Mouse (Mus musculus) lung, postnatal 0 days (tissue): ENCODE data around the gene Kcnip3. TPM values are rescaled to one million over a fixed set of nuclear protein-coding genes. Genes with fewer than 3 reads are reported as not detected.
A peak's percentile ranks its signal among the peaks of the same experiment; 100 is the strongest.

Experiments
- ATAC-seq: fragments of 200-750 bp; cut with Nextera tagmentation; 2 replicates; pipeline ENCODE4 v1.8.0; 2017; ENCODE audit warnings: moderate library complexity
- DNase-seq: peaks from one replicate; pipeline ENCODE4 v3.0.0-alpha.2; 2016; ENCODE audit warnings: low spot score
- H3K27ac ChIP-seq: fragments of 300-500 bp; sonication (generic); 2 replicates; pipeline ENCODE4 v1.5.1; 2014; ENCODE audit warnings: antibody characterized with exemption, mild to moderate bottlenecking, low read length, mixed read lengths
- H3K27me3 ChIP-seq: fragments of 300-500 bp; sonication (generic); replicated peaks from 2 replicates; pipeline ENCODE4 v1.6.1; 2014; ENCODE audit warnings: low read length, mixed read lengths; ENCODE audit not compliant: insufficient read depth
- H3K36me3 ChIP-seq: fragments of 300-500 bp; sonication (generic); 2 replicates; pipeline ENCODE4 v1.6.1; 2014; ENCODE audit warnings: low read length, mixed read lengths; ENCODE audit not compliant: insufficient read depth
- H3K4me1 ChIP-seq: fragments of 300-500 bp; sonication (generic); 2 replicates; pipeline ENCODE4 v1.6.1; 2014; ENCODE audit warnings: antibody characterized with exemption, low read depth, low read length, mixed read lengths; ENCODE audit not compliant: insufficient read depth
- H3K4me2 ChIP-seq: fragments of 300-500 bp; sonication (generic); replicated peaks from 2 replicates; pipeline ENCODE4 v1.6.1; 2014; ENCODE audit warnings: low read depth, mild to moderate bottlenecking, low read length, moderate library complexity, mixed read lengths
- H3K4me3 ChIP-seq: fragments of 300-500 bp; sonication (generic); 2 replicates; pipeline ENCODE4 v1.5.1; 2014; ENCODE audit warnings: low read depth, low read length
- H3K9ac ChIP-seq: fragments of 300-500 bp; sonication (generic); replicated peaks from 2 replicates; pipeline ENCODE4 v1.6.1; 2014; ENCODE audit warnings: low read depth, mild to moderate bottlenecking
- H3K9me3 ChIP-seq: fragments of 300-500 bp; sonication (generic); 2 replicates; pipeline ENCODE4 v1.6.1; 2016; ENCODE audit warnings: low read length, mixed read lengths
- CTCF ChIP-seq: IDR thresholded peaks from 2 replicates; pipeline ENCODE4 v1.5.1; 2016; ENCODE audit warnings: antibody characterized with exemption, mild to moderate bottlenecking
- EP300 ChIP-seq: IDR thresholded peaks from 2 replicates; pipeline ENCODE4 v1.6.1; 2016; ENCODE audit warnings: antibody characterized with exemption, mild to moderate bottlenecking, control low read depth
- WGBS: fragments of 180-500 bp; shearing (Covaris S2); extraction: QIAGEN DNeasy Blood & Tissue Kit; methylation state at CpG from one replicate; pipeline ENCODE4 v1.1.7; 2014; 5-methylcytosine and 5-hydroxymethylcytosine counted together
- polyA plus RNA-seq: library from polyadenylated mRNA; unstranded; fragments of >200 nt; fragmentation: Nextera tagmentation; extraction: Ambion mirVana; gene quantifications from 2 replicates; pipeline ENCODE4 v1.2.1, GENCODE M21; 2015

Kcnip3 gene
- polyA plus RNA-seq, 1 experiment from 2014 or later: 1.1 TPM

DNA sequence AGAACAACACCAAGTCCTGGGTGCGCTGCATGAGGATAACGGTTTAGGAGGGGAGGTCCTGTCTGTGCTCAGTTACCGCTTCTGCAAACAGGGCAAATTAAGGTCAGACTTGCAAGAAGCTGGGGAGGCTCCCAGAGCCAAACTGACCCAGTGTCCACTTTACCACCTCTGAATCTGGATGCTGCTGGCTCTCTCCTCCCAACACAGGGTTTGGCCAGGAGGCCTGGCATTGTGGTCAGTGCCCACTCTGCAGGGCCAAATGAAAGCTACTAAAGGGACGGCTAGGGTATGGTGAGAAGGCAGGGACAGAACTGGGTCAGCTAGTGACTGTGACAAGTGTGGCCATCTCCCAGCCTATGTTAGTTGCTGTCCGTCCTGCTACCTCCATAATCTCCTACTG is 2.6 kb downstream of the Kcnip3 start:
- Histone ChIP-seq H3K4me2 (no peak overlapping the region), H3K27ac (no peak overlapping the region), H3K36me3 (no peaks in the 10 kb centered on the region), H3K9me3 (no peaks in the 10 kb centered on the region), H3K27me3 (no peaks in the 10 kb centered on the region), H3K9ac (no peak overlapping the region), H3K4me3 (no peak overlapping the region), H3K4me1 (peaks cover 13% of the 10 kb centered on the region; the same call in 1 of the 2 replicates)
- TF ChIP-seq EP300: no peak
- no peak for TF ChIP-seq CTCF
- no peak for DNase-seq
- ATAC-seq: no peak
- WGBS: 81% methylated on average over 5 of the region's 5 CpGs

DNA sequence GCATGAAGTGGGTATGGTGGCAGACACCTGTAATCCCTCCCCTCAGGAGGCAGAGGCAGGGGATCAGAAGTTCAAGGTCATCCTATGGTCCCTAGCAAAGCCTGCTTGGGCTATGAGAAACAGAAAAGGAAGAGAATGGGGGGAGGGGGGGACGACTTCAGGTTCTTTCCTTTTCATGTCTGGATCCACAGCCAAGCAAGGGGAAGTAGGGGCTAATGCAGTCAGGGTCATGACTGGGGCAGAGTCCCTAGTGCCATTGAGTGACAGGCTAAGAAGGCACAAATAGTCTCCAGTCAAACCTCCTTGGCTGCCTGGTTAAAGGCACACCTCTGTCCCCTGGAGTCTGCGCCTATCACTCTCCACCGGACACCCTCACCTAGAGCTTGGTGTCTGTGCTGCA is 3.1 kb downstream of the Kcnip3 start:
- no peak overlapping the region for H3K9ac ChIP-seq
- ATAC-seq: no peak
- peaks cover 8% of the 10 kb centered on the region; the same call in 1 of the 2 replicates for H3K4me1 ChIP-seq
- no peaks in the 10 kb centered on the region for H3K36me3 ChIP-seq
- no peaks in the 10 kb centered on the region for H3K27me3 ChIP-seq
- WGBS: 59% methylated on average over 3 of the region's 3 CpGs
- H3K9me3 ChIP-seq: no peaks in the 10 kb centered on the region
- no peak overlapping the region for H3K4me2 ChIP-seq
- no peak overlapping the region for H3K27ac ChIP-seq
- H3K4me3 ChIP-seq: no peak overlapping the region
- DNase-seq: no peak
- TF ChIP-seq CTCF (no peak), EP300 (no peak)

DNA sequence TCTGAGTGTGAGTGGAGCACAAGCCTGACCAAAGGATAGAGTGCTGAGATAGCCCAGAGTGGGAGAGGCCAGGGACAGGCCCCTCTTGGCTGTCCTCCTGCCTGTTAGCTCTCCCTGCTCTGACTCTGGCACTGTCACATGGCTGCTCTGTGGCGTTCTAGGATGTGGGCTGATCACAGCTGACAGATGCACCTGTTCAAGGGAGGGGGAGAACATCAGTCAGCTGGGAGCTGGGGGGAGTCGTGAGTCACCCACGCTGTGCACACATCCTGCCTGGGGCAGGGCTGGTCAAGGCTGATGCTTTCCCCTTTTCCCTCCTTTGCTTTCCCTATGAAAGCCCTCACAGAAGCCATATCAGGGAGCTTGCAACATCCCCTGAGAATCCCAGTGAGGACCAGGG is 3.6 kb downstream of the Kcnip3 start:
- Histone ChIP-seq H3K36me3 (no peaks in the 10 kb centered on the region), H3K27me3 (no peaks in the 10 kb centered on the region), H3K9me3 (no peaks in the 10 kb centered on the region), H3K4me3 (no peak overlapping the region), H3K27ac (no peak overlapping the region), H3K9ac (no peak overlapping the region), H3K4me2 (no peak overlapping the region), H3K4me1 (peaks cover 7% of the 10 kb centered on the region; the same call in 1 of the 2 replicates)
- TF ChIP-seq EP300: no peak
- no peak for TF ChIP-seq CTCF
- ATAC-seq: no peak
- WGBS: 25% methylated on average over 3 of the region's 3 CpGs
- DNase-seq: no peak

DNA sequence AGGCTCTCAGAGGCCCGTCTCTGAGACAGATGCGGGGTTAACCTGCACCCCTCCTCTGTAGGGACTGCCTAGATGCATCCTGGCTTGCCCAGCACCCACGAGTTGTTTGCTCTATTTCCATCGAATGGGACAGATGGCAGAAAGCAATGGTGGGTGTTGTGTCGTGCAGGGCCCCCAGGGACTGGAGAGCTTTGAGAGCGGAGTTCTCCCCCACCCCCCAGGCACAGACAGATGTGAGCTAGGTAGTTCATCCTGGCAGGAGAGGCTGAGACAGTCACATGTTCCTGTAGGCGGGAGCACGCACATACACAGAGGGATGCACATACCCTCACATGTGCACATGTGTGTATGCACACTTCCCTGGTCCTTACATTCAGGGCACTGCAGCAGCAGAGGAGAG is 4.8 kb downstream of the Kcnip3 start:
- DNase-seq: no peak
- Histone ChIP-seq H3K27me3 (no peaks in the 10 kb centered on the region), H3K36me3 (no peaks in the 10 kb centered on the region), H3K27ac (no peak overlapping the region), H3K4me3 (no peak overlapping the region), H3K4me2 (no peak overlapping the region), H3K9ac (no peak overlapping the region), H3K9me3 (no peaks in the 10 kb centered on the region), H3K4me1 (peaks cover 7% of the 10 kb centered on the region; the same call in 1 of the 2 replicates)
- ATAC-seq: no peak
- WGBS: 79% methylated on average over 8 of the region's 8 CpGs
- TF ChIP-seq EP300: no peak
- TF ChIP-seq CTCF: no peak

DNA sequence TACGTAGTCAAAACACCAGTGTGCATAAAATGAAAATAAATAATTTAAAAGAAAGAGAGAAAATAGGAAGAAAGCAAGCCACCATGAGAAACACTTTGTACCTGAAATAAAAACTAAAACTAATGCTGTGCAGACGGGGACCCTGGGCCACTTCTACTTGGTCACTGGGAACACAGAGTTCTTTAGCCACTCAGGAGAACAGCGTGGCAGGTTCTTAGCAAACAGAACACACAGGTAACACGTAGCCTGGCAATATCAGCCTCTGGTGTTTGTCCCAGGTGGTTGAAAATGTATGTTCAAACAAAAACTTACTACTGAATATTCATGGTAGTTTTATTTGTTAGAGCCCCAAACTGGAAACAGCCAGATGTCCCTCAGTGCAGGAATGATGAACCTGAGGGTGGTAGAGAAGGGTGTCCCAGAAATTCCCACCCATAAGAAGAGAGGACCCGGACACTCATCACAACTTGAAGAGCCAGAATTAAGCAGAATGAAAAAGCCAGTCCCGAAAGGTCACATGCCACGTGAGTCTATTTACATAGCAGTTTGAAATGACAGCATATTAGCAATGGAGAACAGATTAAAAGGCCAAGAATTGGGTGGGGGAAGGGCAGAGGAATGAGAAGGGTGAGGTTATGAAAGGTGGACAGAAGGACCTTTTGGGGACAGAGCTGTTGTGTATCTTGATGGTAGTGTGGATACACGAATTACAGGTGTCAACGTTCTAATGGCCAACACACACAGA is 7.3 kb downstream of the Kcnip3 start:
- Histone ChIP-seq H3K9me3 (no peaks in the 10 kb centered on the region), H3K27ac (peak overlapping the region; percentile 81), H3K27me3 (no peaks in the 10 kb centered on the region), H3K4me3 (no peak overlapping the region), H3K9ac (no peak overlapping the region), H3K4me2 (no peak overlapping the region), H3K4me1 (no peaks in the 10 kb centered on the region), H3K36me3 (no peaks in the 10 kb centered on the region)
- ATAC-seq: peak; percentile 93
- peak; percentile 72 for DNase-seq
- WGBS: 48% methylated on average over 9 of the region's 9 CpGs
- TF ChIP-seq EP300 (peak; percentile 86), CTCF (no peak)

DNA sequence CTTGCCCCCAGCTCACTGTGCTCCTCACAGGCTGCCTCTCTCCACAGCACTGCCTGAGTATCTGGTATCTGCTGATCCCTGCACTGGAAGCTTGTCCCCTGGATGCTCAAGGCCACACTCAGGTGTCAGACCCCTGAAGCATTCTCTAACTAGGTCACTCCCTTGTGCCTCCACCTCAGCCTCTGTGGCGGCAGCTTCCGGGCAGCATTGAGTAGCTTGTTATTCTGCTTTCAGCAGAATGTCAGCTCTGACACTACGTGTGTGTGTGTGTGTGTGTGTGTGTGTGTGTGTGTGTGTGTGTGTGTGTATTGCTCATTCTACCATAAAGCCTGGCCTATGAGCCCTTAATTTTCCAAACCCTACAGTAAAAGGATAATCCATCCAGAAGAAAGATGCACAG is 8.7 kb downstream of the Kcnip3 start:
- Histone ChIP-seq H3K36me3 (no peaks in the 10 kb centered on the region), H3K9ac (no peak overlapping the region), H3K27ac (peak overlapping the region; percentile 54; the same call in 1 of the 2 replicates), H3K4me3 (no peak overlapping the region), H3K4me1 (no peaks in the 10 kb centered on the region), H3K4me2 (no peak overlapping the region), H3K9me3 (no peaks in the 10 kb centered on the region), H3K27me3 (no peaks in the 10 kb centered on the region)
- WGBS: 42% methylated on average over 3 of the region's 3 CpGs
- TF ChIP-seq EP300: no peak
- no peak for TF ChIP-seq CTCF
- ATAC-seq (peak; percentile 12; the same call in 1 of the 2 replicates), DNase-seq (peak; percentile 26)
